Mouse (Mus musculus) heart, embryonic 16.5 days (tissue): ENCODE results near the gene Nwd2. TPM values are rescaled to one million over a fixed set of nuclear protein-coding genes. Genes with fewer than 3 reads are reported as not detected.
A peak's percentile ranks its signal among the peaks of the same experiment; 100 is the strongest.

Experiments used
- ATAC-seq: fragments of 200-750 bp; cut with Nextera tagmentation; replicated peaks from 2 replicates; pipeline ENCODE4 v1.8.0; 2017; ENCODE audit warnings: moderate number of reproducible peaks; ENCODE audit not compliant: insufficient read depth, low FRiP score; ENCODE audit errors: extremely low read depth
- H3K27ac ChIP-seq: fragments of 300-500 bp; sonication (generic); 2 replicates; pipeline ENCODE4 v1.5.1; 2014; ENCODE audit warnings: mild to moderate bottlenecking, low read length, control low read depth, moderate library complexity
- H3K27me3 ChIP-seq: fragments of 300-500 bp; sonication (generic); 2 replicates; pipeline ENCODE4 v1.6.1; 2014; ENCODE audit warnings: low read length, mixed read lengths; ENCODE audit not compliant: control insufficient read depth, insufficient read depth
- H3K36me3 ChIP-seq: fragments of 300-500 bp; sonication (generic); 2 replicates; pipeline ENCODE4 v1.6.1; 2014; ENCODE audit not compliant: control insufficient read depth, insufficient read depth
- H3K4me1 ChIP-seq: fragments of 300-500 bp; sonication (generic); 2 replicates; pipeline ENCODE4 v1.6.1; 2014; ENCODE audit warnings: low read length, mixed read lengths; ENCODE audit not compliant: control insufficient read depth, insufficient read depth
- H3K4me2 ChIP-seq: fragments of 300-500 bp; sonication (generic); 2 replicates; pipeline ENCODE4 v1.6.1; 2014; ENCODE audit warnings: low read depth, mild to moderate bottlenecking, control low read depth, low read length
- H3K4me3 ChIP-seq: fragments of 300-500 bp; sonication (generic); 2 replicates; pipeline ENCODE4 v1.5.1; 2014; ENCODE audit warnings: mild to moderate bottlenecking, control low read depth, low read length
- H3K9ac ChIP-seq: fragments of 300-500 bp; sonication (generic); 2 replicates; pipeline ENCODE4 v1.6.1; 2014; ENCODE audit warnings: low read length, control low read depth
- H3K9me3 ChIP-seq: fragments of 300-500 bp; sonication (generic); replicated peaks from 2 replicates; pipeline ENCODE4 v1.6.1; 2016; ENCODE audit warnings: low read length; ENCODE audit not compliant: control insufficient read depth
- WGBS: fragments of 180-500 bp; shearing (Covaris S2); extraction: QIAGEN DNeasy Blood & Tissue Kit; methylation state at CpG from one replicate; pipeline ENCODE4 v1.1.7; 2014; 5-methylcytosine and 5-hydroxymethylcytosine counted together
- polyA plus RNA-seq: library from polyadenylated mRNA; unstranded; fragments of >200 nt; fragmentation: Nextera tagmentation; extraction: Ambion mirVana; gene quantifications from 2 replicates; pipeline ENCODE4 v1.2.1, GENCODE M21; 2015

The Nwd2 gene
- polyA plus RNA-seq, 1 experiment from 2014 or later = 0.08 TPM

DNA sequence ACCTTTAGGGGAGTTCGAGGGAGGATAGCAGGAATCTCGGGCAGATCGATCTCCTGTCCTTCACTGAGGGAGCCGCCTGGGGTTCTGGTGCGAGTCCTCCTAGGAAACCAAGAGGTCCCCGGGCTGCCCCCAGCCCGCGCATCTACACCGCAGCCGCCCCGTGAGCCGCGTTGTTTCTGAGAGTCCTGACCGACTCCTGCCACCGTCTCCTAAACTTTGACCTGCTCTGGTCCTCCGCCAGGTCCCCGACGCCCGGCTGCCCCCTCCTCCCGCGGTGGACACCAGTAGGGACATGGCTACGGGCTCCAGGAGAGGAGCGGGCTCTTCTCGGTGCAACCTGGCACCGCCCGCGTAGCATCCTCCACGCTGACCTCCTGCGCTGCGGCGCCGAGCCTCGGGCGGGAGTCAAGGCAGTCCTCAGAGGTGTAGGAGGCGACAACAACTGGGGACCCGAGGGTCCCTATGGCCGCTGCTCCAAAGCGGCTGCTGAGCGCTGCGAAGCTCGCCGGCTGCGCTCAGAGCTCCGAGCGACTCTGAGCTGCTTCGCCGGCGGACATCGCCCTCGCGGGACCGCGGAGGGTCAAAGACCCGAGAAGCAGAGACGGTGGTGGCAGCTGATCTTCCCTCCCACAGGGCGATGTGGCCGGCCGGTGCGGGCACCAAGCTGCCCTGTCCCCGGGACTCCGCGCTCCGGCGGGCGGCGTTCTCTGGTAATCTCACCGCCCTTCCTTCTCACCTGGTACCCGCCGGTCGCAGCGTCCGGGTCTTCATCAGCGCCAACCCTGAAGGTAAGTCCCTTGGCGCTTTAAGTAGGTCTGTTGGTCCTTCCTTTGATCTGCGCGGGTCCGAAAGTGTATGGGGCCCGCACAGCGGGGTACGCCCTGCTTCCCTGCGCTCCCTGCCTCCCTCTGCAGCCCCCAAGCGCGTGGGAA, 897 bp downstream of the Nwd2 start:
- no peak for ATAC-seq
- no peaks in the 10 kb centered on the region for H3K9me3 ChIP-seq
- no peaks in the 10 kb centered on the region for H3K36me3 ChIP-seq
- peak overlapping the region; percentile 66 for H3K4me2 ChIP-seq
- peak overlapping the region; percentile 47 for H3K4me3 ChIP-seq
- peaks cover 9% of the 10 kb centered on the region; the same call in 1 of the 2 replicates for H3K4me1 ChIP-seq
- 1% methylated on average over 82 of the region's 83 CpGs for WGBS
- no peak overlapping the region for H3K27ac ChIP-seq
- peaks cover 42% of the 10 kb centered on the region for H3K27me3 ChIP-seq
- no peak overlapping the region for H3K9ac ChIP-seq

DNA sequence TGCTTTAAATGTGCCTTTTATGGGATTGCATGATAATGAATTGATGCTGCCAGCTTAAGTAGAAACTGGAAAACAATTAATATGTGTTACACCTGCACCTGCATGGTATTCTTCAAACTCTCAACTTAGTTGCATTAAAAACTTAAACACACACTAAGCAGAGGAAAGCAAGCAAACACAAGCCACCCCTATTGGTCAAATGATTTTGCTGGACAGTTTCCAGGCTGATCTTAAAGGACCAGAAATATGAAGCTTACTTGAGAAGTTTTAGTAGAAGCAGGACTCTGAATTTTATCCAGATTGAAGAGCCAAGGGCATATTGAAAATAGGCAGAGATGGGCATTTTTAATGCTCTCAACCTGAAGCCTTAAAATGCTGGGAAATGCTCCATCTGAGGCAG, 2.9 kb downstream of the Nwd2 start:
- no peaks in the 10 kb centered on the region for H3K9me3 ChIP-seq
- peaks cover 9% of the 10 kb centered on the region; the same call in 1 of the 2 replicates for H3K4me1 ChIP-seq
- no peak overlapping the region for H3K4me3 ChIP-seq
- H3K27ac ChIP-seq = no peak overlapping the region
- H3K27me3 ChIP-seq = peaks cover 42% of the 10 kb centered on the region
- no peak overlapping the region for H3K4me2 ChIP-seq
- H3K9ac ChIP-seq = no peak overlapping the region
- no peaks in the 10 kb centered on the region for H3K36me3 ChIP-seq
- no peak for ATAC-seq

DNA sequence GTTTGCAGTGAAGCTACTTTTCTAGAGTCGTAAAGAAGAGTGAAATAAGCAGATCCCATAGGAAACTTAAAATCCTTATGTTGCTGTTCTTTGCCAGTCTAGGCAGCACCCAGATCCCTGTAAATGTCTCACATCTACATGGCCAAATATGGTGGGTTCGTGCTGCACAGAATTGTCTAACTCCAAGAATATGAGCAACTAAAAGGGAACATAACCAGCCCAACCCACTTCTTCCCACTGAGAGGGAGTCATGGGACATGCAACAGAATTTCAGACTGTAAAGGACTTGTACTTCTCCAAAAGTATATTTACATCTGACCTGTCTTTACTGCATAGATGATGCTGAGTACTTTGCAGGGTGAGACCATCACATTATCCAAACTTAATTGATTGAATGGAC, 3.8 kb downstream of the Nwd2 start:
- peaks cover 38% of the 10 kb centered on the region for H3K27me3 ChIP-seq
- WGBS = 75% methylated on average over 2 of the region's 2 CpGs
- H3K9me3 ChIP-seq = no peaks in the 10 kb centered on the region

DNA sequence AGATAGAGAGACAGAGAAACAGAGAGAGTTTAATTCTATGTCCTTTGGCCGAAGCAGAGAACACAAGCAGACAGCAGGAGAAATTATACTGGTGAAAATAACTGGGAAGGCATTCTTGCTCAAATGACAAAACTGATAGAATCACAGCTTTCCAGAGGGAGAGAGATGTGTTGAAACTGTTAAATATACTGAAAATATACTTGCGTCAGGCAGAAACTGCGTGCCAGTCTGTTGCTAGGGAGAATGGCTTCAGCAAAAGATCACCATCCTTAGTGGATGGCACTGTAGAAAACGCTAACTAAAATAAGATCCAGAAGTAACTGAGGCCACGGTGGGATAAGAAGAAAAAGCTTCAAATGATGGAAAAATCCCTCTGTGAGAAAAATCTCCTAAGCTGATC, 18.0 kb downstream of the Nwd2 start:
- 86% methylated on average over 5 of the region's 5 CpGs for WGBS
- ATAC-seq = no peak
- Histone ChIP-seq H3K4me3 (no peak overlapping the region), H3K9ac (no peak overlapping the region), H3K4me1 (no peaks in the 10 kb centered on the region), H3K36me3 (no peaks in the 10 kb centered on the region), H3K9me3 (no peaks in the 10 kb centered on the region), H3K27ac (no peak overlapping the region), H3K4me2 (no peak overlapping the region), H3K27me3 (no peaks in the 10 kb centered on the region)

More for the DNA sequence above, 3.8 kb downstream of the Nwd2 start:
- no peak for ATAC-seq
- no peak overlapping the region for H3K27ac ChIP-seq
- no peak overlapping the region for H3K9ac ChIP-seq
- no peak overlapping the region for H3K4me3 ChIP-seq
- H3K36me3 ChIP-seq = no peaks in the 10 kb centered on the region
- peaks cover 9% of the 10 kb centered on the region; the same call in 1 of the 2 replicates for H3K4me1 ChIP-seq
- H3K4me2 ChIP-seq = no peak overlapping the region

DNA sequence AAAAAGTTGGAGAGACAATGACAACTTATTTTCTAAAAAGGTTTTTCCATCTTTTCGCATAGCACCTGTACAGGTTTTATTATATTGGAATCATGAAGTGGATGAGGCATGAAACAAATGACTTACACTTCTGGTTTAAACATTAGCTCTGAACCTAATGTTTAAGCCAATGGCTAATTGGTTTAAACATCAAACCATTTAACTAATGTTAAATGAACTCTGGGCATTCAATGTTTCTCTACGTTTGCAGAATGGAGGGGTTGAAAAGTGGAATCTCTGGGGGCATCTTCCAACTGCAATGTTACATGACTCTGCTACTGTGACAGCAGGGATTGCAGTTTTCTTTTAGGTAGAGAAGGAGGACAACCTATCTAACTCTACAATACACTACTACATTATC, 27.0 kb downstream of the Nwd2 start:
- Histone ChIP-seq H3K4me3 (no peak overlapping the region), H3K27ac (no peak overlapping the region), H3K4me1 (no peaks in the 10 kb centered on the region), H3K36me3 (no peaks in the 10 kb centered on the region), H3K27me3 (no peaks in the 10 kb centered on the region), H3K9ac (no peak overlapping the region), H3K4me2 (no peak overlapping the region), H3K9me3 (no peaks in the 10 kb centered on the region; the same call in 1 of the 2 replicates)
- no peak for ATAC-seq
- WGBS = 76% methylated on average over 2 of the region's 2 CpGs

DNA sequence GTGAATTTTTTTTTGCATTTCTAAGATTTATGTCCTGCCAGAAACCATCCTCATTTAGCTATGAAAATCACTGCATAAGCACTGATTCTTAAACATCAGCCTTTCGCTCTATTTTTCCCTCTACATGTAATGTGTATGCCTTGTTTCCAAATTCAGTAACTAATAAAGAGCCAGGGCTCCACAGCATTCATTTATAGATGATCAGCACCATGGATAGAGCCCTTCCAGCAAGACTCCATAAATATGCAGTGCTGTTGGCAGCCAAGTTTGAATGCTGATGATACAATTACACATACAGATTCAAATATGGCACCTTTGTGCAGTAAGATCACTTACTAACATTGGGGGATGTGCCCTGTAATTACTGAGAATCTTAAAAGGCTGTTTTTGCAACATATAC, 40.2 kb downstream of the Nwd2 start:
- Histone ChIP-seq H3K27me3 (no peaks in the 10 kb centered on the region), H3K27ac (no peak overlapping the region), H3K36me3 (no peaks in the 10 kb centered on the region), H3K4me2 (no peak overlapping the region), H3K9ac (no peak overlapping the region), H3K9me3 (no peaks in the 10 kb centered on the region), H3K4me1 (no peaks in the 10 kb centered on the region), H3K4me3 (no peak overlapping the region)
- WGBS = 70% methylated on average over 1 of the region's 1 CpGs
- no peak for ATAC-seq

DNA sequence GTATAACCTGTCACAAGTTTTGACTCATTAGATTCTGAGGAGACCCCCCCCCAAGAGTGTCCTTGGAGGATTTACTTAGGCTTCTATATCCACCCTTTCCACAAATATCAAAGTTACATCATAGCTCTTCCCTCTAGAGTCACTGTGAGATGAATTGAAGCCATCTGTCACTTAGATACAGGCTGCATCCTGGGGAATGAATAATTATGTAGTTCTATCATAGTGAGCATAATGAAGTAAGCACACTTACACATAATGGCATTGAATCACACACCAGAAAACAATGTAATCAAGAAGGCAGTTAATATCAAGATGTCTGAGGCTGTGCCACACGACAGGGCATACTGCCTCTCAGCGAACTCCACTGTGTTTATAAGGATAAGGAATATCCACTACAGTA, 47.9 kb downstream of the Nwd2 start:
- Histone ChIP-seq H3K36me3 (no peaks in the 10 kb centered on the region), H3K27ac (no peak overlapping the region), H3K9ac (no peak overlapping the region), H3K9me3 (no peaks in the 10 kb centered on the region), H3K27me3 (no peaks in the 10 kb centered on the region), H3K4me1 (no peaks in the 10 kb centered on the region), H3K4me3 (no peak overlapping the region), H3K4me2 (no peak overlapping the region)
- 84% methylated on average over 2 of the region's 2 CpGs for WGBS
- ATAC-seq = no peak

DNA sequence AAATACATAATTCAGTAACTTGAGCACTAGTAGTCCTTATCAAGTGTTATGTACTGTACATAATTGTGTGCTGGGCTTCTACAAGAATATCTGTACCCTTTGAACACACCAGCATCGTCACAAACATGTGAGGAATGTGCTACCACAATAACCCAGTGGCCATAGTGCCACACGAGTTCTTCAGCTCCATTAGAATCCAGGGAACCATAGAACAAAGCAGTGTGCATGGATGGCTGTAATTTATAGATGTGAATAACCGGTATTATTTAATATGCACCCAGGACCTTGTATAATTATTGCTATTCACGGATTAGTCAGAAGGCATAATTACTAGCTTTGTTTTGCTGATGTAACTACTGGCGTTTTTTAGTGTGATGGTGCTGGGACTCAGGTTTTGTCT, 48.3 kb downstream of the Nwd2 start:
- Histone ChIP-seq H3K9me3 (no peaks in the 10 kb centered on the region), H3K36me3 (no peaks in the 10 kb centered on the region), H3K4me3 (no peak overlapping the region), H3K4me2 (no peak overlapping the region), H3K27me3 (no peaks in the 10 kb centered on the region), H3K9ac (no peak overlapping the region), H3K4me1 (no peaks in the 10 kb centered on the region), H3K27ac (no peak overlapping the region)
- 64% methylated on average over 5 of the region's 5 CpGs for WGBS
- ATAC-seq = no peak

DNA sequence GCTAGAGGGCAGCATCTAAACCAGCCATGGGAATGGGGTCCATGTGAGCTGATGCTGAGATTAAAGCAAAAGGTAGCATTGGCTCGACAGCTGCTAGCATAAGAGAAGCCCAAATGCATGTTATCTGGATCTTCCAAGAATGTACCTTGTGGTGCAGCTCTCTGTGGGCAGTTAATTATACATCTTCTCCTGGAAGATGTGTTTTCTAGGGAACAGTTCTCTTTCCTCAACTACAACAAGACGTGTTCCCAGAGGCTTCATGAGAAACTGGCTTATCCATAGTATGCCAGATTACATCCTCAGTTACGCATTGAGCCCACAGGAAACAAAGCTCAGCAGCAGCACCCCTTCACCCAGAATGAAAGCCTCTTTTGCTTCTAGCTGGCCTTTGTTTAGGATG, 80.1 kb downstream of the Nwd2 start:
- H3K36me3 ChIP-seq = no peaks in the 10 kb centered on the region
- no peak overlapping the region for H3K4me3 ChIP-seq
- ATAC-seq = no peak
- no peak overlapping the region for H3K27ac ChIP-seq
- H3K4me2 ChIP-seq = no peak overlapping the region
- H3K9ac ChIP-seq = no peak overlapping the region
- H3K27me3 ChIP-seq = no peaks in the 10 kb centered on the region
- no peaks in the 10 kb centered on the region for H3K9me3 ChIP-seq
- H3K4me1 ChIP-seq = no peaks in the 10 kb centered on the region
- 75% methylated on average over 3 of the region's 3 CpGs for WGBS
